Comparison of ENCODE assay signal across 19 mouse cellular contexts in the genomic region with DNA sequence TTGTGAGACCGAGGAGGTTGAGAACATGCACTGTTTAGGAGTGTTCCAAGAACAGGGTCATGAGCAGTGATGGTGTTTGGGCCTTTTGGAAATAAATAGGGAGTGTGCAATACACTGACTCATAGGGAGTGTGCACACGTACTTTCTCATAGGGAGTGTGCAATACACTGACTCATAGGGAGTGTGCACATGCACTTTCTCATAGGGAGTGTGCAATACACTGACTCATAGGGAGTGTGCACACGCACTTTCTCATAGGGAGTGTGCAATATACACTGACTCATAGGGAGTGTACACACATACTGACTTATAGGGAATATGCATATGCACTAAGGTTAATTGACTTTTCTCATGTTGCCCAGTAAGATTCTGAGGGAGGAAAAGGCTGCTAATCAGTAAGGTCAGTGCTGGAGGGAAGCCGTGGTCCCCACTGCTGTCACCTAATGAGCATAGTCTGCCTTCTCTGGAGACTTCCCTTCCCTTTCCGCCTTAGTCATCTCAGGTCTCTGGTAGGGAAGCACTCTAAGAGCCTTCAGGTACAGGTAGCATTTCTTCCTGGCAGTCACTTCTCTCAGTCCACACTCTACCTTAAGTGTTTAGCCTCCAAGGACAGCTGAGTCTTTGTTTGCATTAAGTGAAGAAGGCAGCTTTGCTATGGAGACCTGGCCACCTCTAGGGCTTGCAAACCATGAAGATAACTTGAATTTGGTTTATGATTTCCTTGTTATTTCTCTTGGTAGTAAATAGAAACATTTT.
DNase-seq lines count a peak whose midpoint lies in the region; ATAC-seq and TF ChIP-seq lines count a peak whose summit lies in the region.
"Had no signal": no experiment of that assay in that cellular context is flagged by ENCODE, and none has a peak within 500 bp of the region (broad histone marks: within the 10 kb centered on the region; RNA-seq: fewer than 3 reads in every experiment).

No protein-coding gene starts in this region.

- no peak overlapping the region for H3K4me3 ChIP-seq in kidney, embryonic 15.5 days (replicated peaks)
- no peak overlapping the region for H3K4me3 ChIP-seq in midbrain, embryonic 10.5 days
- H3K4me3 ChIP-seq in midbrain, postnatal 0 days (ENCODE audit: low read depth, low read length): no peak overlapping the region
- H3K4me3 ChIP-seq in hindbrain, embryonic 15.5 days: no peak overlapping the region
- H3K4me3 ChIP-seq in small intestine, adult 2 months (ENCODE audit: low read depth, low read length): no peak overlapping the region
- H3K4me3 ChIP-seq: embryonic facial prominence, embryonic 12.5 days; heart, adult 2 months; liver, embryonic 12.5 days; midbrain, embryonic 13.5 days had no signal

- no peak for TF ChIP-seq POLR2A in small intestine, adult 2 months (IDR thresholded peaks at IDR 0.05; ENCODE audit: low read depth, low read length)

- no peaks in the 10 kb centered on the region for H3K9me3 ChIP-seq in kidney, embryonic 15.5 days (replicated peaks)
- H3K9me3 ChIP-seq in midbrain, embryonic 10.5 days (replicated peaks): peaks cover 7% of the 10 kb centered on the region; the same call in 1 of the 2 replicates
- H3K9me3 ChIP-seq in midbrain, postnatal 0 days (ENCODE audit: low read length): no peaks in the 10 kb centered on the region
- no peaks in the 10 kb centered on the region for H3K9me3 ChIP-seq in hindbrain, embryonic 15.5 days
- H3K9me3 ChIP-seq: embryonic facial prominence, embryonic 12.5 days; liver, embryonic 12.5 days had no signal

- no peak for DNase-seq in kidney, postnatal 4 days
- no peak for DNase-seq in midbrain, embryonic 10.5 days (ENCODE audit: low spot score)
- no peak for DNase-seq in midbrain, postnatal 0 days (ENCODE audit: low spot score)
- no peak for DNase-seq in cerebellum, adult 9-11 months
- no peak for DNase-seq in retina, postnatal 1 day
- DNase-seq: adrenal gland, postnatal 36 days; cerebellum, adult 2 months; heart, adult 2 months; kidney, adult 11 months; layer of hippocampus, postnatal 36 days; right cerebral cortex, postnatal 14 days; thymus, postnatal 36 days had no signal

- WGBS in kidney, embryonic 15.5 days: 78% methylated on average over 5 of the region's 5 CpGs
- WGBS in midbrain, embryonic 10.5 days: 89% methylated on average over 5 of the region's 5 CpGs
- 88% methylated on average over 5 of the region's 5 CpGs for WGBS in midbrain, postnatal 0 days
- 87% methylated on average over 5 of the region's 5 CpGs for WGBS in hindbrain, embryonic 15.5 days
- 80% methylated on average over 5 of the region's 5 CpGs for WGBS in small intestine, adult 2 months

- peaks cover 22% of the 10 kb centered on the region for H3K4me1 ChIP-seq in kidney, embryonic 15.5 days
- peaks cover 22% of the 10 kb centered on the region for H3K4me1 ChIP-seq in midbrain, embryonic 10.5 days
- H3K4me1 ChIP-seq in midbrain, postnatal 0 days (ENCODE audit: insufficient read depth, low read length): no peaks in the 10 kb centered on the region
- peaks cover 20% of the 10 kb centered on the region for H3K4me1 ChIP-seq in hindbrain, embryonic 15.5 days (replicated peaks)
- H3K4me1 ChIP-seq in small intestine, adult 2 months (ENCODE audit: control insufficient read depth, insufficient read depth, insufficient read length, low read length): peaks cover 9% of the 10 kb centered on the region

- peak overlapping the region; percentile 24; the same call in 1 of the 2 replicates for H3K27ac ChIP-seq in kidney, embryonic 15.5 days
- H3K27ac ChIP-seq in midbrain, embryonic 10.5 days (replicated peaks): 0 out of 2 replicates have a peak overlapping the region, but pooled peaks have one; percentile 20
- no peak overlapping the region for H3K27ac ChIP-seq in midbrain, postnatal 0 days (ENCODE audit: low read depth, low read length)
- H3K27ac ChIP-seq in hindbrain, embryonic 15.5 days (replicated peaks): no peak overlapping the region
- peak overlapping the region; percentile 18; the same call in 1 of the 2 replicates for H3K27ac ChIP-seq in small intestine, adult 2 months (ENCODE audit: insufficient read depth, low read depth, low read length)
- H3K27ac ChIP-seq: embryonic facial prominence, embryonic 12.5 days; heart, adult 2 months; liver, embryonic 12.5 days; macrophage; midbrain, embryonic 13.5 days had no signal

- H3K4me2 ChIP-seq in kidney, embryonic 15.5 days: no peak overlapping the region
- H3K4me2 ChIP-seq in midbrain, postnatal 0 days (ENCODE audit: low read depth, low read length, poor library complexity, severe bottlenecking): no peak overlapping the region
- H3K4me2 ChIP-seq in hindbrain, embryonic 15.5 days: no peak overlapping the region
- H3K4me2 ChIP-seq: embryonic facial prominence, embryonic 12.5 days; liver, embryonic 12.5 days; midbrain, embryonic 13.5 days had no signal

- no peak for TF ChIP-seq CTCF in midbrain, postnatal 0 days (IDR thresholded peaks at IDR 0.05)
- no peak for TF ChIP-seq CTCF in small intestine, adult 2 months (IDR thresholded peaks at IDR 0.05; ENCODE audit: extremely low read depth, insufficient read length, insufficient replicate concordance, low read depth, low read length)

- no peak overlapping the region for H3K9ac ChIP-seq in kidney, embryonic 15.5 days
- H3K9ac ChIP-seq in midbrain, postnatal 0 days (replicated peaks; ENCODE audit: low read length, poor library complexity, severe bottlenecking): no peak overlapping the region
- H3K9ac ChIP-seq in hindbrain, embryonic 15.5 days: no peak overlapping the region
- H3K9ac ChIP-seq: embryonic facial prominence, embryonic 12.5 days; liver, embryonic 12.5 days; midbrain, embryonic 13.5 days had no signal

- no peaks in the 10 kb centered on the region for H3K36me3 ChIP-seq in kidney, embryonic 15.5 days
- H3K36me3 ChIP-seq in midbrain, embryonic 10.5 days: peaks cover 9% of the 10 kb centered on the region
- H3K36me3 ChIP-seq in midbrain, postnatal 0 days (ENCODE audit: insufficient read depth, low read length): no peaks in the 10 kb centered on the region
- no peaks in the 10 kb centered on the region for H3K36me3 ChIP-seq in hindbrain, embryonic 15.5 days
- no peaks in the 10 kb centered on the region for H3K36me3 ChIP-seq in small intestine, adult 2 months (ENCODE audit: control insufficient read depth, insufficient read depth, low read length)
- H3K36me3 ChIP-seq: embryonic facial prominence, embryonic 12.5 days had no signal

- no peaks in the 10 kb centered on the region for H3K27me3 ChIP-seq in kidney, embryonic 15.5 days
- no peaks in the 10 kb centered on the region for H3K27me3 ChIP-seq in midbrain, embryonic 10.5 days (ENCODE audit: low read depth, poor library complexity, severe bottlenecking)
- no peaks in the 10 kb centered on the region for H3K27me3 ChIP-seq in midbrain, postnatal 0 days (ENCODE audit: insufficient read depth, low read length)
- H3K27me3 ChIP-seq in hindbrain, embryonic 15.5 days: no peaks in the 10 kb centered on the region
- no peaks in the 10 kb centered on the region for H3K27me3 ChIP-seq in small intestine, adult 2 months (ENCODE audit: control insufficient read depth, insufficient read depth, low read length)
- H3K27me3 ChIP-seq: embryonic facial prominence, embryonic 12.5 days; liver, embryonic 12.5 days; midbrain, embryonic 13.5 days had no signal

- no peak for ATAC-seq in kidney, embryonic 15.5 days (replicated peaks; ENCODE audit: low FRiP score)
- no peak for ATAC-seq in midbrain, postnatal 0 days (ENCODE audit: low FRiP score)
- ATAC-seq in hindbrain, embryonic 15.5 days (ENCODE audit: low FRiP score, low read depth): 0 out of 2 replicates have a peak, but pooled peaks have one; percentile 27
- ATAC-seq: liver, embryonic 12.5 days; midbrain, embryonic 13.5 days had no signal

Comparison
In these comparisons a context has a peak if more than half of its experiments do, and no peak if none do; other contexts are left out.
1. H3K27ac ChIP-seq: peak in kidney, embryonic 15.5 days (single experiment), midbrain, embryonic 10.5 days (single experiment) and small intestine, adult 2 months (single experiment); none in midbrain, postnatal 0 days (single experiment) and hindbrain, embryonic 15.5 days (single experiment).